10 mouse cellular contexts compared by ENCODE assay signal in genomic region chr6:89345855-89346254, GRCm38 (mm10). TPM values are rescaled to one million over a fixed set of nuclear protein-coding genes. Genes with fewer than 3 reads are reported as not detected.
DNase-seq lines count a peak whose midpoint lies in the region; ATAC-seq and TF ChIP-seq lines count a peak whose summit lies in the region.
"Had no signal": no experiment of that assay in that cellular context is flagged by ENCODE, and none has a peak within 500 bp of the region (broad histone marks: within the 10 kb centered on the region; RNA-seq: fewer than 3 reads in every experiment).

No protein-coding gene starts in this region.

- H3K4me2 ChIP-seq in heart, embryonic 14.5 days (ENCODE audit: low read length): 0 out of 2 replicates have a peak overlapping the region, but pooled peaks have one; percentile 51
- no peak overlapping the region for H3K4me2 ChIP-seq in lung, embryonic 16.5 days (ENCODE audit: low read depth, low read length)
- H3K4me2 ChIP-seq in embryonic facial prominence, embryonic 14.5 days (ENCODE audit: low read depth, low read length): no peak overlapping the region
- peak overlapping the region; percentile 80 for H3K4me2 ChIP-seq in myocyte (ENCODE audit: low read depth)
- H3K4me2 ChIP-seq: liver, embryonic 15.5 days had no signal

- no peaks in the 10 kb centered on the region for H3K9me3 ChIP-seq in heart, embryonic 14.5 days (ENCODE audit: control insufficient read depth, low read length)
- H3K9me3 ChIP-seq in lung, embryonic 16.5 days (ENCODE audit: control insufficient read depth, low read length): no peaks in the 10 kb centered on the region
- no peaks in the 10 kb centered on the region for H3K9me3 ChIP-seq in embryonic facial prominence, embryonic 14.5 days (ENCODE audit: control insufficient read depth, low read length)
- H3K9me3 ChIP-seq: liver, embryonic 15.5 days had no signal

- no peak for DNase-seq in heart, adult 9 months (ENCODE audit: low spot score in 2 of 2)
- DNase-seq in lung, adult 18-20 months: no peak
- DNase-seq in embryonic facial prominence, embryonic 14.5 days (ENCODE audit: low spot score): peak; percentile 63
- no peak for DNase-seq in layer of hippocampus, adult 9-10 months (ENCODE audit: low spot score)
- DNase-seq in right cerebral cortex, postnatal 25 days: no peak

- no peak overlapping the region for H3K4me3 ChIP-seq in heart, embryonic 14.5 days (ENCODE audit: control insufficient read depth in 1 of 2, insufficient read depth in 1 of 2, low read depth in 1 of 2, low read length in 2 of 2)
- no peak overlapping the region for H3K4me3 ChIP-seq in lung, embryonic 16.5 days (ENCODE audit: low read length)
- no peak overlapping the region for H3K4me3 ChIP-seq in embryonic facial prominence, embryonic 14.5 days (ENCODE audit: low read depth, low read length)
- H3K4me3 ChIP-seq in myocyte: no peak overlapping the region
- H3K4me3 ChIP-seq: liver, embryonic 15.5 days had no signal

- peak overlapping the region; percentile 62 for H3K9ac ChIP-seq in heart, embryonic 14.5 days (ENCODE audit: low read length)
- peak overlapping the region; percentile 54 for H3K9ac ChIP-seq in lung, embryonic 16.5 days (ENCODE audit: low read length)
- no peak overlapping the region for H3K9ac ChIP-seq in embryonic facial prominence, embryonic 14.5 days (ENCODE audit: low read depth, low read length)
- H3K9ac ChIP-seq: liver, embryonic 15.5 days had no signal

- peaks cover 28% of the 10 kb centered on the region for H3K79me2 ChIP-seq in myocyte (ENCODE audit: control insufficient read depth, insufficient read depth)

- no peaks in the 10 kb centered on the region for H3K27me3 ChIP-seq in heart, embryonic 14.5 days (ENCODE audit: control insufficient read depth, insufficient read depth, low read length)
- H3K27me3 ChIP-seq in lung, embryonic 16.5 days (ENCODE audit: control insufficient read depth, insufficient read depth, low read depth, low read length): no peaks in the 10 kb centered on the region
- no peaks in the 10 kb centered on the region for H3K27me3 ChIP-seq in embryonic facial prominence, embryonic 14.5 days (replicated peaks; ENCODE audit: control insufficient read depth, insufficient read depth, low read length)
- H3K27me3 ChIP-seq in myocyte (ENCODE audit: control insufficient read depth, insufficient read depth, insufficient read length): no peaks in the 10 kb centered on the region
- H3K27me3 ChIP-seq: CH12.LX; liver, embryonic 15.5 days had no signal

- TF ChIP-seq POLR2A in myocyte (IDR thresholded peaks at IDR 0.05; ENCODE audit: insufficient read length, low read depth): peak; percentile 30

- no peak overlapping the region for H3ac ChIP-seq in myocyte (ENCODE audit: control insufficient read depth, insufficient read length)

- 92% methylated on average over 1 of the region's 1 CpGs for WGBS in heart, embryonic 14.5 days
- 94% methylated on average over 1 of the region's 1 CpGs for WGBS in lung, embryonic 16.5 days
- 90% methylated on average over 1 of the region's 1 CpGs for WGBS in embryonic facial prominence, embryonic 14.5 days

- H3K4me1 ChIP-seq in heart, embryonic 14.5 days (ENCODE audit: control insufficient read depth in 2 of 2, insufficient read depth in 2 of 2, low read length in 2 of 2): peaks cover 32 to 47% of the 10 kb centered on the region in 2 experiments
- peaks cover 22% of the 10 kb centered on the region for H3K4me1 ChIP-seq in lung, embryonic 16.5 days (replicated peaks; ENCODE audit: control insufficient read depth, insufficient read depth, low read length)
- peaks cover 21% of the 10 kb centered on the region for H3K4me1 ChIP-seq in embryonic facial prominence, embryonic 14.5 days (ENCODE audit: control insufficient read depth, insufficient read depth, low read length)

- no peak for ATAC-seq in heart, embryonic 14.5 days (ENCODE audit: insufficient number of reproducible peaks, insufficient read depth, low FRiP score, low read depth)
- no peak for ATAC-seq in lung, embryonic 16.5 days (ENCODE audit: low read depth)
- peak; percentile 16 for ATAC-seq in embryonic facial prominence, embryonic 14.5 days (ENCODE audit: low read depth)

- peak overlapping the region; percentile 76 to 88 for H3K27ac ChIP-seq in heart, embryonic 14.5 days (replicated peaks in 1 of 2; ENCODE audit: control insufficient read depth in 1 of 2, insufficient read depth in 1 of 2, low read depth in 2 of 2, low read length in 2 of 2)
- peak overlapping the region; percentile 96 for H3K27ac ChIP-seq in lung, embryonic 16.5 days (ENCODE audit: low read length)
- peak overlapping the region; percentile 90 for H3K27ac ChIP-seq in embryonic facial prominence, embryonic 14.5 days (replicated peaks; ENCODE audit: low read depth, low read length)
- H3K27ac ChIP-seq: liver, embryonic 15.5 days had no signal

- H3K36me3 ChIP-seq in heart, embryonic 14.5 days (ENCODE audit: control insufficient read depth, insufficient read depth, low read length): peaks cover 56% of the 10 kb centered on the region
- H3K36me3 ChIP-seq in lung, embryonic 16.5 days (ENCODE audit: control insufficient read depth, insufficient read depth, low read length): peaks cover 31% of the 10 kb centered on the region
- H3K36me3 ChIP-seq in embryonic facial prominence, embryonic 14.5 days (ENCODE audit: control insufficient read depth, insufficient read depth, low read length): peaks cover 64% of the 10 kb centered on the region
- H3K36me3 ChIP-seq in myocyte (ENCODE audit: control insufficient read depth, insufficient read depth): peaks cover 23% of the 10 kb centered on the region
- H3K36me3 ChIP-seq: liver, embryonic 15.5 days had no signal

TF ChIP-seq in myocyte, 11 proteins besides CTCF, POLR2A, EP300 and RAD21:
- no peak for TF ChIP-seq CEBPB (IDR thresholded peaks at IDR 0.05; ENCODE audit: insufficient read depth, poor library complexity, severe bottlenecking)
- peak; percentile 100 for TF ChIP-seq TCF3 (IDR thresholded peaks at IDR 0.05; ENCODE audit: insufficient read length, low read depth)
- peak; percentile 94 to 100 (median 100) for TF ChIP-seq MYOG (IDR thresholded peaks at IDR 0.05; ENCODE audit: control insufficient read depth in 1 of 3, insufficient read depth in 1 of 3, insufficient read length in 2 of 3, low read depth in 2 of 3)
- peak; percentile 17 for TF ChIP-seq POLR2AphosphoS2 (IDR thresholded peaks at IDR 0.05; ENCODE audit: insufficient read length, low read depth)
- peak; percentile 100 for TF ChIP-seq TCF12 (IDR thresholded peaks at IDR 0.05; ENCODE audit: insufficient read depth, poor library complexity, severe bottlenecking)
- peak; percentile 97 to 100 (median 100) for TF ChIP-seq MYOD1 (IDR thresholded peaks at IDR 0.05; ENCODE audit: control insufficient read depth in 1 of 3, insufficient read length in 2 of 3, low read depth in 2 of 3)
- peak; percentile 58 for TF ChIP-seq SRF (IDR thresholded peaks at IDR 0.05; ENCODE audit: control insufficient read depth, insufficient read length, low read depth)
- TF ChIP-seq USF1 (IDR thresholded peaks at IDR 0.05; ENCODE audit: low read depth): no peak
- TF ChIP-seq MAX (IDR thresholded peaks at IDR 0.05; ENCODE audit: low read depth): no peak

RNA-seq across cellular contexts. Expression of gene Plxna1, which starts 16.6 kb away (rescaled TPM):
- polyA plus RNA-seq in heart, embryonic 14.5 days (2014; fragmentation: Nextera tagmentation; extraction: Ambion mirVana): 9.7 and 11.1 TPM in 2 replicates
- 8.7 and 10.4 TPM in 2 replicates for polyA plus RNA-seq in lung, embryonic 16.5 days (2015; fragmentation: Nextera tagmentation; extraction: Ambion mirVana)
- polyA plus RNA-seq in embryonic facial prominence, embryonic 14.5 days (2014; fragmentation: Nextera tagmentation; extraction: Ambion mirVana): 31.7 and 31.8 TPM in 2 replicates
- polyA plus RNA-seq in myocyte (2012; fragmentation: generic; extraction: Trizol): 64.4 TPM

Comparison
In these comparisons a context has a peak if more than half of its experiments do, and no peak if none do; other contexts are left out.
1. H3K4me2 ChIP-seq: peak in heart, embryonic 14.5 days (single experiment) and myocyte (single experiment); none in lung, embryonic 16.5 days (single experiment) and embryonic facial prominence, embryonic 14.5 days (single experiment).
2. Peak in every context shown above with its lines, with median percentiles within 50 percentile points of each other: H3K27ac ChIP-seq.